Mouse (Mus musculus) cerebellum, adult 2 months (tissue): ENCODE data around the gene Afap1. TPM values are rescaled to one million over a fixed set of nuclear protein-coding genes. Genes with fewer than 3 reads are reported as not detected.
A peak's percentile ranks its signal among the peaks of the same experiment; 100 is the strongest.

Source experiments
- DNase-seq, 2 experiments: peaks; one replicate each; pipeline ENCODE4 v3.0.0; 2021
- H3K27ac ChIP-seq: fragments of 200-500 bp; 2 replicates; pipeline ENCODE4 v1.5.1; 2012; ENCODE audit warnings: low read length, control low read depth, inconsistent platforms; ENCODE audit not compliant: insufficient read depth
- H3K27me3 ChIP-seq: fragments of 200-500 bp; 2 replicates; pipeline ENCODE4 v1.6.1; 2012; ENCODE audit warnings: inconsistent platforms, mild to moderate bottlenecking, low read length, moderate library complexity; ENCODE audit not compliant: control insufficient read depth, insufficient read depth
- H3K4me1 ChIP-seq: fragments of 200-500 bp; 2 replicates; pipeline ENCODE4 v1.6.1; 2011; ENCODE audit warnings: low read length; ENCODE audit not compliant: control insufficient read depth, insufficient read depth
- H3K4me3 ChIP-seq: fragments of 200-500 bp; replicated peaks from 2 replicates; pipeline ENCODE3; 2011; ENCODE audit warnings: mild to moderate bottlenecking, low read depth, low read length, control low read depth; ENCODE audit not compliant: insufficient read depth
- CTCF ChIP-seq: fragments of 200-500 bp; IDR thresholded peaks from 2 replicates; pipeline ENCODE4 v1.5.1; 2011; ENCODE audit warnings: low read depth, mild to moderate bottlenecking, control low read depth, low read length, moderate library complexity, borderline replicate concordance; ENCODE audit not compliant: insufficient read depth
- POLR2A ChIP-seq: fragments of 200-500 bp; IDR thresholded peaks from 2 replicates; pipeline ENCODE4 v1.6.1; 2011; ENCODE audit warnings: low read length, control low read depth, borderline replicate concordance; ENCODE audit not compliant: insufficient read depth
- WGBS: fragments of 180-500 bp; shearing (Covaris S2); methylation state at CpG from one replicate; pipeline ENCODE4 v1.1.7; 2018; 5-methylcytosine and 5-hydroxymethylcytosine counted together
- polyA plus RNA-seq: library from polyadenylated mRNA; depleted of rRNA; stranded (reverse); fragments of >200 nt; gene quantifications from 2 replicates; pipeline ENCODE4 v1.2.3, GENCODE M21; 2012

Gene Afap1
- polyA plus RNA-seq, 1 experiment, result 13.6 TPM

DNA sequence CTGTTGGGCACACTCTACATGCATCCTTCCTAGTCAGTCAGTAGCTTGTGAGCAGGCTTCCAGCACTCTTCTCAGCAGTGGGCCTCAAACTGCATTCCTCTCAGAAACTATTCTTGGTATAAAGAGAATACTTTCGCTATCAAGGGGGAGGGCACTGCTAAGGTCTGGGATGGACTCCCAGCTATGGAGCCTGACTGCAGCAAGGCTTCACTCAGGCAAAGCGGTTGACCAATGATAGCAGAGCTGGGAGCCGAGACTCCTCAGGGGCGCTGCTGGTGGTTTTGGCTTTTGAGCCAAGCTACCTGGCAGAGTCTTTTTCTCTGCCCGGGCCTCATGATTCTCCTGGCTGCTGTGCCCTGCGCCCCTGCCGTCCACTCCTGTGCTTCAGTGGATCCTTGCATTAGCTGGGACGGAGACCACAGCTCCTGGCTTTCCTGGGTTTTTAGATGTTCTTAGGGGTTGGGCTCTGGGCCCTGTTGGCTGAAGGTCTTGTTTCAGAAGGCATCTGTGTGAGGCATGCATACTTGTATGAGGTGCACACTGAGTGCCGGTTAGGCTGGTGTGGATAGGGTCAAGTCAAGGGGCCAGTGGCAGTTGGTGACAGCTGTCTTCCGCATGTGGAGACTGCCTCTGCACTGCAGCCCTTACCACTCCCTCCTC lies 28.6 kb downstream of the Afap1 start:
- H3K4me3 ChIP-seq, result no peak overlapping the region
- TF ChIP-seq CTCF (no peak), POLR2A (no peak)
- H3K27ac ChIP-seq, result no peak overlapping the region
- WGBS, result 43% methylated on average over 10 of the region's 10 CpGs
- peak in 1 of 2 experiments; percentile 36 for DNase-seq
- H3K4me1 ChIP-seq, result peaks cover 44% of the 10 kb centered on the region
- H3K27me3 ChIP-seq, result no peaks in the 10 kb centered on the region

DNA sequence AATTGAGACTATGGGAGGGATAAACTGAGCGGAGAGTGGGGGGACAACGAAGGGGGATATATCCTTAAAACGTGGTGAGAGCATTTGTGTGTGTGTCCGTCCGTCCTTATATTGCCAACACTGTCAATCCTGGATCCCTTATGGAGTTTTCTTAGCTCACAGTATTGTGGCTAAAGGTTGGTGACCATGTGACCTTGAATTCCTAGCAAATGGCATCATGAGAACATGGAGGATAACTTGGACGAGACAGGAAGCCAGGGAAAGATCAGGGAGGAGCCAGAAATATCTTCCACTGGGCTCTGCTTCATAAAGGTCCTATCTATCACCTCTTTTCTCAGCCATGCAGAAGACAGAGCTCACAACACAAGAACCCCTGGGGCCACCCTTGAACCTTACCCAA lies 30.3 kb downstream of the Afap1 start:
- DNase-seq, result no peak
- 95% methylated on average over 6 of the region's 6 CpGs for WGBS
- H3K4me1 ChIP-seq, result peaks cover 39% of the 10 kb centered on the region
- no peak overlapping the region for H3K27ac ChIP-seq
- TF ChIP-seq POLR2A, result no peak
- TF ChIP-seq CTCF, result no peak
- H3K4me3 ChIP-seq, result no peak overlapping the region
- H3K27me3 ChIP-seq, result no peaks in the 10 kb centered on the region

DNA sequence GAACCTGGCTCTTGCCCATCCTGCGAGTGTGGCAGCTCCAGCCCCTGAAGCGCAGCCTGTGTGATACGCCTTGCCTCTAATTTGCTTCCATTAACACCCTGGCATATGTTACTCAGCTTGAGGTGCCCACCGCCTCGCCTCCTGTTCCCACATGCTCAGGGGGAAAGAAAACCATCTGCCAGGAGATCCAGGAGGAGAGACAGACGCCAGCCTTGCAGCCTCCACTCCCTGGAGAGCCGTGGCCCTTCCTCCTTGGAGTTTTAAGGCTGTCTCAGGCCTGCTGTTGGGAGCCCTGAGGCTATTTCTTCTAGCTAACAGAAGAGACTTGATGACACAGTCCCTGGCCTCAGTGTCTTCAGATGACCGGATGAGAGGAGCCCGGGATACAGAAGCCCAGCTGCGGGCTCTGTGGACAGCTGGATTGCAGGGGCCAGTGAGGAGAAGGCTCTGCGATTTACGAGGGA lies 32.1 kb downstream of the Afap1 start:
- no peaks in the 10 kb centered on the region for H3K27me3 ChIP-seq
- H3K4me3 ChIP-seq, result no peak overlapping the region
- WGBS, result 12% methylated on average over 12 of the region's 12 CpGs
- TF ChIP-seq CTCF, result no peak
- TF ChIP-seq POLR2A, result no peak
- H3K27ac ChIP-seq, result no peak overlapping the region
- DNase-seq, result peak; percentile 65 to 78
- peaks cover 36% of the 10 kb centered on the region for H3K4me1 ChIP-seq

DNA sequence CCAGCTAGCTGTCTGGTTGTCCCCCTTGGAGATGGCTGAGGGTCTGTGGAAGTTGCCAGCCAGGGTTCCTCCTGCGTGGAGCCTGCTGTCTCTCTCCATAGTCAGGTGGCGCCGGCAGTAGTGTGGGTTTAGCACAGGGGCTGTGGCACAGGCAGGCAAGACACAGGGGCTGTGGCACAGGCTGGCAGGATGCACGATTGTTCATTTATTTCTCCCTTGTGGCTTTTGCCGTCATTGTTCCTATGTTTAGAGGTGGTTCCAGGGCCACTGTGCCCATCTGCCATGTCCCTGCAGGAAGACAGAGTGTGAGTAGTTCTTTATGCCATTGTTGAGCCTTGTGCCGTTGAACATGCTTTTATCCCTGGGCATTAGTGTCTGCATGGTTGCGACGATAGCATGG lies 33.4 kb downstream of the Afap1 start:
- Histone ChIP-seq H3K27ac (no peak overlapping the region), H3K27me3 (no peaks in the 10 kb centered on the region), H3K4me1 (peaks cover 33% of the 10 kb centered on the region), H3K4me3 (no peak overlapping the region)
- DNase-seq, result no peak
- TF ChIP-seq CTCF (no peak), POLR2A (no peak)
- WGBS, result 65% methylated on average over 8 of the region's 8 CpGs

DNA sequence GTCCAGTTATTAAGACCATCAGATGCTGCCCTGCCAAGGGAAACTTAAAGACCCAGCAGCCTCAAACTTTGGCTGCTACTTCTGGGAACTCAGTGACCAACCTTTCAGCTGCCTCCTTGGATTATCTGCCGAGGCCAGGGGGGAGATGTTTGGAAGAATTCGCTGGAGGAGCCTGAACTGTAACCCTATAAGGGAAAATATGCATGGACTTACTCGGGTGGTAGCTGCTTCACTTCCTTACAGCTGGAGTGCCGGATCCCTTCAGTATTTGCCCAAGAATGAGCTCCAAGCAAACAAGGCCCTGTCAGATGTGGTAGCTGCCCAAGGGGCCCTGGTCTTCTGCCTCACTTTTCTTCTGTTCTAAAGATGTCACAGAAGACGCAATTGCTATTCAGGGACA lies 38.2 kb downstream of the Afap1 start:
- H3K4me3 ChIP-seq, result no peak overlapping the region
- no peak overlapping the region for H3K27ac ChIP-seq
- H3K4me1 ChIP-seq, result peaks cover 13% of the 10 kb centered on the region; the same call in 1 of the 2 replicates
- no peak for DNase-seq
- TF ChIP-seq CTCF (no peak), POLR2A (no peak)
- 78% methylated on average over 5 of the region's 5 CpGs for WGBS
- no peaks in the 10 kb centered on the region for H3K27me3 ChIP-seq

DNA sequence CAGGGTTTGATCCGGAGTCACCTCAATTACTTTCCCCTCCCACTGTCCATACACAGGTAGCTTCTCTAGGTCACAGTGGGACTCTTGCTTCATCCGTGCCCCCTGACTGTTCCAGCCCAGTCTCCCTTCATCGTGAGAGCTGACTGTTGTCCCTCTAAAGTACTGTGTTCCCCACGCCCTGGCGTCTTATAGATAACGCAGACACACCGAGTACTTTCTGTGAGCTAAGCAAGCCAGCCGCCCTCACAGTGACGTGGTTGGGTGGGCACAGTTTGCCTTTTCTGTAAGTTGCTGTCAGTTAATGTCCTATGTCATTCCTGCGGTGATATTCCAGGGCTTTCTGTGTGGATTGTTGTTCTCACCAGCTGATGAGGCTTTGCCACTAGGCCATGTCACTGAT lies 39.9 kb downstream of the Afap1 start:
- DNase-seq, result no peak
- H3K27me3 ChIP-seq, result no peaks in the 10 kb centered on the region
- H3K4me3 ChIP-seq, result no peak overlapping the region
- H3K27ac ChIP-seq, result no peak overlapping the region
- H3K4me1 ChIP-seq, result peaks cover 4% of the 10 kb centered on the region; the same call in 1 of the 2 replicates
- TF ChIP-seq POLR2A (no peak), CTCF (no peak)
- WGBS, result 92% methylated on average over 10 of the region's 10 CpGs

DNA sequence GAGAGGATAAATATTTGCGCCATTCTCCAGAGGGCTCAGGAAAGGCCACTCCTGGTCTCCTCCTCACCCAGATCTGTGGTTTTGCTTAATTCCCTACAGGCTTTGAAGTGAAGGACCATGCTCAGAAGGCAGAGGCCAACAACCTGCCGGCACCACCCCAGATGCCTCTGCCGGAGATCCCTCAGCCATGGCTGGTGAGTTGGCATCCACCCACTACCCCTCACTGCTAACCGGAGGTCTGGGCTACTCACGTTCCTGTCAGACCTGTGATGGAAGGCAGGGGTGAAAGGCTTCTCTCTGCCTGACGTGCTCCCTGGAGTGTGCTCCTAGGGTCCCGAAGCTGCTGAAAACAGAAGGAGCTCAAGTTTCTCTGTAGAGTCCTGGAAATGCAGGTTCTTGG lies 42.8 kb downstream of the Afap1 start:
- Histone ChIP-seq H3K27me3 (no peaks in the 10 kb centered on the region), H3K4me3 (no peak overlapping the region), H3K27ac (no peak overlapping the region), H3K4me1 (peaks cover 8% of the 10 kb centered on the region; the same call in 1 of the 2 replicates)
- DNase-seq, result no peak
- 60% methylated on average over 7 of the region's 7 CpGs for WGBS
- TF ChIP-seq CTCF, result no peak
- no peak for TF ChIP-seq POLR2A
